Mouse (Mus musculus): Measurements from ENCODE around the gene Ccdc14. TPM values are rescaled to one million over a fixed set of nuclear protein-coding genes. Genes with fewer than 3 reads are reported as not detected.

Ccdc14 gene
- polyA plus RNA-seq, 1 experiment from 2014 or later = 6.5 TPM

- no peak overlapping the region for H3K9ac ChIP-seq (replicated peaks; ENCODE audit: low read length)
Observed at GRCm38 (mm10) chr16:34768436-34768835, 78.0 kb downstream of the Ccdc14 start.

GRCm38 (mm10) chr16:34770127-34770526 lies 79.7 kb downstream of the Ccdc14 start:
- Histone ChIP-seq H3K36me3 (ENCODE audit: insufficient read depth, low read length) (no peaks in the 10 kb centered on the region), H3K27ac (ENCODE audit: low read length) (no peak overlapping the region), H3K4me3 (ENCODE audit: low read length) (no peak overlapping the region), H3K27me3 (ENCODE audit: insufficient read depth, low read length) (no peaks in the 10 kb centered on the region), H3K4me1 (ENCODE audit: insufficient read depth, low read length) (peaks cover 3% of the 10 kb centered on the region; the same call in 1 of the 2 replicates), H3K9ac (replicated peaks; ENCODE audit: low read length) (no peak overlapping the region), H3K9me3 (ENCODE audit: low read length) (peaks cover 2% of the 10 kb centered on the region; the same call in 1 of the 2 replicates), H3K4me2 (replicated peaks; ENCODE audit: low read depth, low read length) (no peak overlapping the region)
- 91% methylated on average over 4 of the region's 4 CpGs for WGBS
- ATAC-seq (ENCODE audit: low FRiP score, low TSS enrichment) = no peak

More at GRCm38 (mm10) chr16:34768436-34768835, 78.0 kb downstream of the Ccdc14 start:
- no peaks in the 10 kb centered on the region for H3K36me3 ChIP-seq (ENCODE audit: insufficient read depth, low read length)
- no peak for ATAC-seq (ENCODE audit: low FRiP score, low TSS enrichment)
- H3K27ac ChIP-seq (ENCODE audit: low read length) = no peak overlapping the region
- WGBS = 76% methylated on average over 4 of the region's 4 CpGs
- H3K4me3 ChIP-seq (ENCODE audit: low read length) = no peak overlapping the region
- no peak overlapping the region for H3K4me2 ChIP-seq (replicated peaks; ENCODE audit: low read depth, low read length)
- H3K27me3 ChIP-seq (ENCODE audit: insufficient read depth, low read length) = no peaks in the 10 kb centered on the region
- H3K4me1 ChIP-seq (ENCODE audit: insufficient read depth, low read length) = peaks cover 3% of the 10 kb centered on the region; the same call in 1 of the 2 replicates
- H3K9me3 ChIP-seq (ENCODE audit: low read length) = peaks cover 2% of the 10 kb centered on the region; the same call in 1 of the 2 replicates

GRCm38 (mm10) chr16:34772445-34773032 lies 82.1 kb downstream of the Ccdc14 start:
- H3K4me3 ChIP-seq (ENCODE audit: low read length) = no peak overlapping the region
- no peaks in the 10 kb centered on the region; the same call in 1 of the 2 replicates for H3K9me3 ChIP-seq (ENCODE audit: low read length)
- no peak overlapping the region for H3K9ac ChIP-seq (replicated peaks; ENCODE audit: low read length)
- H3K27ac ChIP-seq (ENCODE audit: low read length) = no peak overlapping the region
- 51% methylated on average over 4 of the region's 4 CpGs for WGBS
- H3K4me2 ChIP-seq (replicated peaks; ENCODE audit: low read depth, low read length) = no peak overlapping the region
- no peaks in the 10 kb centered on the region for H3K27me3 ChIP-seq (ENCODE audit: insufficient read depth, low read length)
- H3K36me3 ChIP-seq (ENCODE audit: insufficient read depth, low read length) = no peaks in the 10 kb centered on the region
- H3K4me1 ChIP-seq (ENCODE audit: insufficient read depth, low read length) = no peaks in the 10 kb centered on the region
- no peak for ATAC-seq (ENCODE audit: low FRiP score, low TSS enrichment)

Other genes starting within 250 kb of the Ccdc14 start
- 15.2 and 16.5 TPM in 2 replicates for gene Kalrn, start 117.1 kb upstream of the Ccdc14 start, polyA plus RNA-seq (2015; fragmentation: Nextera tagmentation; extraction: Ambion mirVana)
- not detected in 2 replicates for gene Ropn1, start 40.7 kb upstream of the Ccdc14 start, polyA plus RNA-seq (2015; fragmentation: Nextera tagmentation; extraction: Ambion mirVana)
- 71.2 and 110 TPM in 2 replicates for gene Mylk, start 54.6 kb downstream of the Ccdc14 start, polyA plus RNA-seq (2015; fragmentation: Nextera tagmentation; extraction: Ambion mirVana)

Measured in kidney, embryonic 16.5 days (tissue).